Mouse (Mus musculus) embryo, embryonic 9.5 days (tissue): Measurements from ENCODE around the gene Acot11.
A peak's percentile ranks its signal among the peaks of the same experiment; 100 is the strongest.
"Not testable (repeated sequence)": the region's sequence is repeated elsewhere in the genome, so short reads cannot be mapped to it uniquely, and the experiment has no call there.

Source experiments
- DNase-seq: peaks from one replicate; pipeline ENCODE4 v3.0.0-alpha.2; 2017; ENCODE audit errors: extremely low spot score

Gene Acot11

GRCm38 (mm10) chr4:106776998-106777397 lies 27.8 kb downstream of the Acot11 start:
- DNase-seq: peak; percentile 51

- DNase-seq: not testable (repeated sequence)
Measured at GRCm38 (mm10) chr4:106775767-106776166, 29.0 kb downstream of the Acot11 start.

- DNase-seq: no peak
Measured at GRCm38 (mm10) chr4:106772558-106772957, 32.2 kb downstream of the Acot11 start.

GRCm38 (mm10) chr4:106769306-106769705 lies 35.5 kb downstream of the Acot11 start:
- DNase-seq: no peak

GRCm38 (mm10) chr4:106764166-106764565 lies 40.6 kb downstream of the Acot11 start:
- no peak for DNase-seq

GRCm38 (mm10) chr4:106751726-106752125 lies 53.1 kb downstream of the Acot11 start:
- DNase-seq: no peak

- DNase-seq: peak; percentile 76
Measured at GRCm38 (mm10) chr4:106749699-106750098, 55.1 kb downstream of the Acot11 start.

GRCm38 (mm10) chr4:106747001-106747580 lies 57.7 kb downstream of the Acot11 start:
- no peak for DNase-seq

GRCm38 (mm10) chr4:106745862-106746261 lies 58.9 kb downstream of the Acot11 start:
- no peak for DNase-seq

GRCm38 (mm10) chr4:106737904-106738303 lies 66.9 kb downstream of the Acot11 start:
- DNase-seq: no peak

- not testable (repeated sequence) for DNase-seq
Measured at GRCm38 (mm10) chr4:106736884-106737283, 67.9 kb downstream of the Acot11 start.

- no peak for DNase-seq
Measured at GRCm38 (mm10) chr4:106733636-106734035, 71.2 kb downstream of the Acot11 start, which contains the start of gene Fam151a. TSS of gene Fam151a (plus strand) at chr4:106733889.

- DNase-seq: no peak
Measured at GRCm38 (mm10) chr4:106730814-106731213, 74.0 kb downstream of the Acot11 start, which contains the start of gene Mroh7. TSS of gene Mroh7 (minus strand) at chr4:106730925.

- DNase-seq: no peak
Measured at GRCm38 (mm10) chr4:106720631-106721030, 84.2 kb downstream of the Acot11 start.

- DNase-seq: no peak
Measured at GRCm38 (mm10) chr4:106713622-106714021, 91.2 kb downstream of the Acot11 start.

GRCm38 (mm10) chr4:106708408-106708807 lies 96.4 kb downstream of the Acot11 start:
- peak; percentile 84 for DNase-seq

GRCm38 (mm10) chr4:106707957-106708356 lies 96.8 kb downstream of the Acot11 start:
- no peak for DNase-seq

GRCm38 (mm10) chr4:106705096-106705665 lies 99.6 kb downstream of the Acot11 start:
- DNase-seq: no peak

- DNase-seq: no peak
Measured at GRCm38 (mm10) chr4:106704416-106704815, 100.4 kb downstream of the Acot11 start.

GRCm38 (mm10) chr4:106703956-106704355 lies 100.8 kb downstream of the Acot11 start:
- no peak for DNase-seq

GRCm38 (mm10) chr4:106700798-106701197 lies 104.0 kb downstream of the Acot11 start:
- DNase-seq: no peak

- DNase-seq: peak; percentile 66
Measured at GRCm38 (mm10) chr4:106699989-106700388, 104.8 kb downstream of the Acot11 start.
